Mouse (Mus musculus) urinary bladder, postnatal 36 days (tissue): Measurements from ENCODE around the gene Lrrc49.

Source experiments
- DNase-seq, 2 experiments: peaks; one replicate each; pipeline ENCODE4 v3.0.0; 2022; ENCODE audit warnings: low spot score in 2 of 2, mixed read lengths in 1 of 2

The Lrrc49 gene

GRCm38 (mm10) chr9:60687891-60688324 is at the start of gene Lrrc49:
Gene Lrrc49 (minus strand): TSS chr9:60688158.
- peak; percentile 80 to 86 for DNase-seq

- DNase-seq, result no peak
Measured at GRCm38 (mm10) chr9:60734321-60734720, 46.4 kb upstream of the Lrrc49 start.

- DNase-seq, result no peak
Measured at GRCm38 (mm10) chr9:60724968-60725367, 37.0 kb upstream of the Lrrc49 start.

- DNase-seq, result no peak
Measured at GRCm38 (mm10) chr9:60719687-60720086, 31.7 kb upstream of the Lrrc49 start.

GRCm38 (mm10) chr9:60718284-60718683 is 30.3 kb upstream of the Lrrc49 start:
- peak; percentile 59 to 63 for DNase-seq

GRCm38 (mm10) chr9:60715828-60716227 is 27.9 kb upstream of the Lrrc49 start:
- no peak for DNase-seq

GRCm38 (mm10) chr9:60715271-60715670 is 27.3 kb upstream of the Lrrc49 start:
- DNase-seq, result no peak

GRCm38 (mm10) chr9:60714191-60714590 is 26.2 kb upstream of the Lrrc49 start:
- no peak for DNase-seq

- no peak for DNase-seq
Measured at GRCm38 (mm10) chr9:60713616-60714015, 25.7 kb upstream of the Lrrc49 start.

GRCm38 (mm10) chr9:60712771-60713541 is 25.0 kb upstream of the Lrrc49 start, which contains the start of gene Larp6:
Gene Larp6 (plus strand): TSS chr9:60712989.
- no peak for DNase-seq

- no peak for DNase-seq
Measured at GRCm38 (mm10) chr9:60712011-60712410, 24.1 kb upstream of the Lrrc49 start.

GRCm38 (mm10) chr9:60709721-60710120 is 21.8 kb upstream of the Lrrc49 start:
- no peak for DNase-seq

GRCm38 (mm10) chr9:60708606-60709005 is 20.6 kb upstream of the Lrrc49 start:
- DNase-seq, result no peak

- no peak for DNase-seq
Measured at GRCm38 (mm10) chr9:60707594-60707993, 19.6 kb upstream of the Lrrc49 start.

GRCm38 (mm10) chr9:60699581-60700231 is 11.7 kb upstream of the Lrrc49 start:
- no peak for DNase-seq

GRCm38 (mm10) chr9:60696271-60696985 is 8.5 kb upstream of the Lrrc49 start:
- DNase-seq, result no peak

- DNase-seq, result no peak
Measured at GRCm38 (mm10) chr9:60693986-60694385, 6.0 kb upstream of the Lrrc49 start.

- DNase-seq, result peak in 1 of 2 experiments; percentile 30
Measured at GRCm38 (mm10) chr9:60692624-60693023, 4.7 kb upstream of the Lrrc49 start.

GRCm38 (mm10) chr9:60687415-60687814 is 543 bp downstream of the Lrrc49 start:
- DNase-seq, result peak in 1 of 2 experiments; percentile 8

- DNase-seq, result no peak
Measured at GRCm38 (mm10) chr9:60682753-60683152, 5.2 kb downstream of the Lrrc49 start.

GRCm38 (mm10) chr9:60681005-60681404 is 7.0 kb downstream of the Lrrc49 start:
- DNase-seq, result no peak

- DNase-seq, result no peak
Measured at GRCm38 (mm10) chr9:60678913-60679312, 9.0 kb downstream of the Lrrc49 start.
